Mouse (Mus musculus) forebrain, embryonic 13.5 days (tissue): ENCODE data around the gene Junb. TPM values are rescaled to one million over a fixed set of nuclear protein-coding genes. Genes with fewer than 3 reads are reported as not detected.

Source experiments
- ATAC-seq: fragments of 200-750 bp; cut with Nextera tagmentation; 2 replicates; pipeline ENCODE4 v1.8.0; 2017
- H3K27ac ChIP-seq: fragments of 300-500 bp; sonication (generic); 2 replicates; pipeline ENCODE4 v1.5.1; 2015; ENCODE audit warnings: inconsistent platforms, mild to moderate bottlenecking, moderate library complexity
- H3K27me3 ChIP-seq: fragments of 300-500 bp; sonication (generic); 2 replicates; pipeline ENCODE4 v1.6.1; 2015; ENCODE audit warnings: mild to moderate bottlenecking, inconsistent platforms
- H3K36me3 ChIP-seq: fragments of 300-500 bp; sonication (generic); 2 replicates; pipeline ENCODE4 v1.6.1; 2015; ENCODE audit warnings: mild to moderate bottlenecking, inconsistent platforms; ENCODE audit not compliant: poor library complexity, severe bottlenecking
- H3K4me1 ChIP-seq: fragments of 300-500 bp; sonication (generic); 2 replicates; pipeline ENCODE4 v1.6.1; 2015; ENCODE audit warnings: inconsistent platforms
- H3K4me2 ChIP-seq: fragments of 300-500 bp; sonication (generic); 2 replicates; pipeline ENCODE4 v1.6.1; 2015; ENCODE audit warnings: inconsistent platforms, mild to moderate bottlenecking, moderate library complexity
- H3K4me3 ChIP-seq: fragments of 300-500 bp; sonication (generic); 2 replicates; pipeline ENCODE4 v1.5.1; 2015; ENCODE audit warnings: mild to moderate bottlenecking, inconsistent platforms
- H3K9ac ChIP-seq: fragments of 300-500 bp; sonication (generic); 2 replicates; pipeline ENCODE4 v1.6.1; 2015; ENCODE audit warnings: mild to moderate bottlenecking, inconsistent platforms
- H3K9me3 ChIP-seq: fragments of 300-500 bp; sonication (generic); replicated peaks from 2 replicates; pipeline ENCODE4 v1.6.1; 2016; ENCODE audit warnings: inconsistent platforms
- WGBS: fragments of 180-500 bp; shearing (Covaris S2); methylation state at CpG from one replicate; pipeline ENCODE4 v1.1.7; 2015; 5-methylcytosine and 5-hydroxymethylcytosine counted together
- polyA plus RNA-seq: library from polyadenylated mRNA; unstranded; fragments of >200 nt; fragmentation: Nextera tagmentation; extraction: Ambion mirVana; gene quantifications from 2 replicates; pipeline ENCODE4 v1.2.1, GENCODE M21; 2015

The Junb gene
- polyA plus RNA-seq, 1 experiment from 2014 or later = 4.2 TPM

DNA sequence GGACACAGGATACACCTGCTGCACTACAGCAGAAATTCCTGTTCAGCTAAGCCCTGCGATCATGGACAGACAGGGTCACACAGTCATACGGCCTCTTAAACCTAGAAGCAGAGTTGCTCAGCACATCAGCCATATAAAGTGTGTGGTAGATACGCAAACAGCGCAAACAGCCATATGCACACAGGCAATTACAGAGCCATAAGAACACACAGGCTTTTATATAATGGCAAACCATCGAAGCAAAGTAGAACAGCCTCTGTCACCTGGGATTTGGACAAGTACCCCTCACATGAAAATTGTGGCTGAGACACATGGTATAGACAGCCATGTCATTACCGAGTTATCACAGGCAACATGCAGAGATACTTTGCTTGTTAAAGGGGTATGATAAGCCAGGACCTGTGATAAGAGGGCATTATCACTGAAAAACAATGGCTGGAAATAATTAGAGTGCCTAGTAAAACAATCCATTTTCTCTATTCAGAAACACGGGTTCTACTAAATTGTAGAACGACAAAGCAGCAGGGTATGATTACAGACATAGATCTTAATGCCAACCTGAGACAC, 7.9 kb upstream of the Junb start:
- peaks cover 47% of the 10 kb centered on the region for H3K27me3 ChIP-seq
- H3K4me3 ChIP-seq = peak overlapping the region; percentile 50
- no peaks in the 10 kb centered on the region for H3K36me3 ChIP-seq
- H3K9me3 ChIP-seq = no peaks in the 10 kb centered on the region
- peak overlapping the region; percentile 70 for H3K9ac ChIP-seq
- ATAC-seq = no peak
- H3K27ac ChIP-seq = peak overlapping the region; percentile 59; the same call in 1 of the 2 replicates
- WGBS = 37% methylated on average over 8 of the region's 8 CpGs
- H3K4me1 ChIP-seq = peaks cover 33% of the 10 kb centered on the region
- H3K4me2 ChIP-seq = peak overlapping the region; percentile 98

- WGBS = under 1% methylated on average over 49 of the region's 53 CpGs
- Histone ChIP-seq H3K27ac (peak overlapping the region; percentile 59), H3K9ac (peak overlapping the region; percentile 70), H3K27me3 (peaks cover 51% of the 10 kb centered on the region), H3K4me3 (peak overlapping the region; percentile 50), H3K4me1 (peaks cover 34% of the 10 kb centered on the region), H3K9me3 (no peaks in the 10 kb centered on the region), H3K36me3 (no peaks in the 10 kb centered on the region), H3K4me2 (peak overlapping the region; percentile 98)
- peak; percentile 61 for ATAC-seq
Observed at GRCm38 (mm10) chr8:84985684-84986378, 7.3 kb upstream of the Junb start.

GRCm38 (mm10) chr8:84985049-84985683, 6.6 kb upstream of the Junb start:
- 1% methylated on average over 23 of the region's 23 CpGs for WGBS
- no peak for ATAC-seq
- H3K4me1 ChIP-seq = peaks cover 38% of the 10 kb centered on the region
- peak overlapping the region; percentile 59; the same call in 1 of the 2 replicates for H3K27ac ChIP-seq
- H3K27me3 ChIP-seq = peaks cover 58% of the 10 kb centered on the region
- peak overlapping the region; percentile 50 for H3K4me3 ChIP-seq
- H3K36me3 ChIP-seq = no peaks in the 10 kb centered on the region
- H3K9ac ChIP-seq = peak overlapping the region; percentile 70
- no peaks in the 10 kb centered on the region for H3K9me3 ChIP-seq
- peak overlapping the region; percentile 98 for H3K4me2 ChIP-seq

GRCm38 (mm10) chr8:84984294-84985048, 6.0 kb upstream of the Junb start:
- 0 out of 2 replicates have a peak overlapping the region, but pooled peaks have one; percentile 70 for H3K9ac ChIP-seq
- peak overlapping the region; percentile 98 for H3K4me2 ChIP-seq
- WGBS = 23% methylated on average over 16 of the region's 16 CpGs
- H3K36me3 ChIP-seq = no peaks in the 10 kb centered on the region
- no peaks in the 10 kb centered on the region for H3K9me3 ChIP-seq
- H3K4me3 ChIP-seq = peak overlapping the region; percentile 50; the same call in 1 of the 2 replicates
- H3K4me1 ChIP-seq = peaks cover 44% of the 10 kb centered on the region
- no peak overlapping the region for H3K27ac ChIP-seq
- H3K27me3 ChIP-seq = peaks cover 64% of the 10 kb centered on the region
- no peak for ATAC-seq

DNA sequence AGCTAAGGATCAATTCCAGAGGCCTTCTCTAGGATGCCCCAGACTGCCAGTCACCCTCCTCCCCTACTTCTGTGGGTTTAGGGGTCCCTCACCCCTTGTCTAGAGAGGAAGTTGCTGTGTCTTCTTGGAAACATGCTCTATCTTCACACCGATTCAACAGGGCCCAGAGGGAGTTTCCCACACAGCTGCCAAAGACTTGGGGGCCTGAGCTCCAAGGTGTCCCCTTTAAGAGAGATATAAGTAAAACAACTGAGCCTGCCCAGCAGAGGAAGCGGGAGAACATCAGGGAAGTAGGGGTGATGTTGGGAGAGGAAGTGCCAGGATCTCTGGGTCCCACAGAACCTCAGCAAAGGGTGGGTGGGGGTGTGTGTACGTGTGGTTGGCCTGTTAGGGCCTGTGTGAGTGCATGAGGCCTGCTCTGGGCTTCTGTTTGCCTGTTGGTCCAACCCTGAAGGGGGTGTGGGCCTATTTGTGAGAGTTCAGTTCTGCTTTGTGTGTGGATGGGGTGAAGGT, 4.0 kb upstream of the Junb start:
- no peak for ATAC-seq
- Histone ChIP-seq H3K4me1 (peaks cover 59% of the 10 kb centered on the region), H3K27me3 (peaks cover 76% of the 10 kb centered on the region), H3K4me2 (no peak overlapping the region), H3K4me3 (no peak overlapping the region), H3K36me3 (no peaks in the 10 kb centered on the region), H3K9me3 (no peaks in the 10 kb centered on the region), H3K9ac (no peak overlapping the region), H3K27ac (no peak overlapping the region)
- 64% methylated on average over 3 of the region's 3 CpGs for WGBS

DNA sequence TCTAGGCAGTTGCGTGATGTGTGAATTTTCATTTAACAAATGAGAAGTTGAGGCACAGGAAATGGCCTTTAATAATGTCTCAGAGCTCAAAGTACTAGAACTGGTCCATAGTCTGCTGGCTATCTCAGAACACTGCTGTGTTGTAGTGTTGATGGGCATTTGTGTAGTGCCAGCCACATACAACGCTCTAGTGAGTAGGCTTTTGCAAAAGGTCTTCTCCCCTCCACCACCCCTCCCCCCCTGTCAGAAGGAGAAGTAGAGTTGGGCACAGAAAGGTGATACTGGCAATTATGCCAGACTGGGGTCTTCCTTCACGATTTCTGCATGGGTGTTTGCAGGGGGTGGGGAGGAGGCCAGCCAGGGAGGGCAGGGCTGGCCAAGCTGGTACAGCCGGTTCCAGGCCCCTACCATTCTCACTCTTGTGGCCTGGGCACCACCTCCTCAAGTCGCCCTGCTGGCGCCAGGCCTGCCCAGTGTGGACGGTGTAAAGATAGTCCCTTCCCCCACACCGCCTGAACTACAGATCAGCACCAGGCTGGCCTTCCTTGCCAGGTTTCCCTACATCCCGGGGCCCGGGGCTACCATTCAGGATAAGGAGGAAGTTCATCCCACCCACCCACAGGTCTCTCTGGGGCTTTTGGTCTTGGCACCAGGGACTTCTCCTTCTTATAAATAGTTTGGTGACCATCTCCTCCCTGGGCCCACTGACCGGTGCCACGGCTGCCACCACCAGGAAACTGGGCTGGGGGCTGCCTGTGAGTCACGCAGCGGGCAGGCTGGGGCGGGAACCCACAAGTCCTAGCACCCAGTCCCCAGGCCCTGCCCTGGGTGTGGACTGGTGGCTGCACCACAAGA, 3.4 kb upstream of the Junb start:
- H3K4me3 ChIP-seq = no peak overlapping the region
- H3K27me3 ChIP-seq = peaks cover 76% of the 10 kb centered on the region
- WGBS = 80% methylated on average over 15 of the region's 15 CpGs
- H3K4me1 ChIP-seq = peaks cover 66% of the 10 kb centered on the region
- ATAC-seq = no peak
- no peaks in the 10 kb centered on the region for H3K9me3 ChIP-seq
- no peaks in the 10 kb centered on the region for H3K36me3 ChIP-seq
- no peak overlapping the region for H3K27ac ChIP-seq
- H3K4me2 ChIP-seq = no peak overlapping the region
- H3K9ac ChIP-seq = no peak overlapping the region

DNA sequence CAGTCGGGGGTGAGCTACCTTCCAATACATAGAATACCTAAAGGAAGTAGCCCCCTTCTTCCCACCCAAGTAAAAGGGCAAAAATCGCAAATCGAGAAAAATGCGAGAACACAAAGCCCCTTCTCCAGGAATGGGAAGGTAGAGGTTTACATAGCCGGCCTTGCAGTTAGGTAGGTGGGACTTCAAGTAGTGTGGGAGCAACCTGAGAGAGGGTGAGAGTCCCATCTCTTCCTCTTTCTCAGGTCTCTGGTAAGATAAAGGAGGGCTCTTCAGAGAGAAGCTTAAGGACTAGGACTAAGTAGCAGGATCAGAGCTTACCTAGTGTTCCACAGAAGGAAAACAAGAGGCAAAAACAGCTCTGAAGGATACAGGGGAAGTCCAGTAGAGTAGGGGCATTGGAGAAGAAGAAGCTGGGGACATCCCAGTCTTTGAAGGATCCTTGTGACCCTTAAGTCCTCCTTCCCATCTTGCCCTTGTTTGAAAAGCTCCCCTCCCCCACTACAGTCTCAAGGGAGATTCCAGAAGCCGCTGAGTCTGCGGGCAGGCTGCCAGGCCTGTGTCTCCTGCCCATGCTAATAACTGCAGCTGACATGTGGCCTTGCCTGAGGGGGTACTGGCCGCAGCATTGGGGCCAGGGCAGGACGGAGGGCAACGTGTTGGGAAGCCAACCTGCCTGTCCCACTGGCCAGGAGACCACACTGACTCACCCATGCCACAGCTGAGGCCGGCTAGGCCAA, 2.3 kb upstream of the Junb start:
- Histone ChIP-seq H3K36me3 (no peaks in the 10 kb centered on the region), H3K27me3 (peaks cover 66% of the 10 kb centered on the region), H3K27ac (no peak overlapping the region), H3K9me3 (no peaks in the 10 kb centered on the region), H3K4me2 (peak overlapping the region; percentile 96; the same call in 1 of the 2 replicates), H3K4me1 (peaks cover 69% of the 10 kb centered on the region), H3K9ac (peak overlapping the region; percentile 53; the same call in 1 of the 2 replicates), H3K4me3 (no peak overlapping the region)
- ATAC-seq = no peak
- 33% methylated on average over 11 of the region's 11 CpGs for WGBS

DNA sequence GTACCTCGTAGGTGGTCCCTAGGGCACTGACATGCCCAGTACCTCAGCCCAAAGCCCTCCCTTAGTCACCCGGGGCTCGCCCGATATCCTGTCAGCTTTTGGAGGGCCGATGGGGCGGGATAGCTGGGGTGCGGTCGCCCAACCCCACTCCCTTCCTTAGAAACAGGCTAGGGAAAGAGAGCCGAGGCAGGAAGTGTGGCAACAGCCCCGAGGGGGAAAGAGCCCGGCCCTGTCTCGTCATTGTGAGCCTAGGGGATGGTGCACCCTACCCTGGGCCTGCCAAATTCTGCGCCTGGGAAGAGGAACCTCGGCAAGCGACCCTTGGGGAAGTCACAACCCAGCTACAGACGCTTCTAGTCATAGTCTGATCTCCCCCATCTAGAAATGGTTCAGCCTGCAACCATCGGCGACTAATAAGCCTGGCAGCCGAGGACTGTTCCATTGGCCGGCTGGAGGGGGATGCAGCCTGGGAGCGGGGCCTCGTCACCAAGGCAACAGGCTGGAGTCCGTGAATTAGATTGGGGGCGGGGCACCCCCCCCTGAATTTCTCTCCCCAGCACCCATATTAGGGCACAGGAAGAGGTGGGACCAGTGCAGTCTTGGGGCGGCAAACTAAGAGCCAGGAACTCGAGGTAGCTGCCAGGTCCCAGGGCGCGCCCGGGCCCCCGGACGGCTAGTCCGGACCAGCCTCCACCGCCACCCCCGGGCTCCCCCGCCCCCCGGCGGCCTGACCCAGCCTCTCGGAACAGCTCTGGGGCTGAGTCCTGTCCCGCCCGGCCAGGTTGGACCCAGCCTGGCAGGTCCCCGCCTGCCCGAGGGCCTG, 1.3 kb upstream of the Junb start:
- peak; percentile 34 for ATAC-seq
- under 1% methylated on average over 40 of the region's 42 CpGs for WGBS
- H3K27ac ChIP-seq = peak overlapping the region; percentile 19; the same call in 1 of the 2 replicates
- H3K27me3 ChIP-seq = peaks cover 65% of the 10 kb centered on the region
- peaks cover 6% of the 10 kb centered on the region; the same call in 1 of the 2 replicates for H3K36me3 ChIP-seq
- peak overlapping the region; percentile 96 for H3K4me2 ChIP-seq
- H3K4me3 ChIP-seq = peak overlapping the region; percentile 35
- no peaks in the 10 kb centered on the region for H3K9me3 ChIP-seq
- peak overlapping the region; percentile 53 for H3K9ac ChIP-seq
- peaks cover 69% of the 10 kb centered on the region for H3K4me1 ChIP-seq

DNA sequence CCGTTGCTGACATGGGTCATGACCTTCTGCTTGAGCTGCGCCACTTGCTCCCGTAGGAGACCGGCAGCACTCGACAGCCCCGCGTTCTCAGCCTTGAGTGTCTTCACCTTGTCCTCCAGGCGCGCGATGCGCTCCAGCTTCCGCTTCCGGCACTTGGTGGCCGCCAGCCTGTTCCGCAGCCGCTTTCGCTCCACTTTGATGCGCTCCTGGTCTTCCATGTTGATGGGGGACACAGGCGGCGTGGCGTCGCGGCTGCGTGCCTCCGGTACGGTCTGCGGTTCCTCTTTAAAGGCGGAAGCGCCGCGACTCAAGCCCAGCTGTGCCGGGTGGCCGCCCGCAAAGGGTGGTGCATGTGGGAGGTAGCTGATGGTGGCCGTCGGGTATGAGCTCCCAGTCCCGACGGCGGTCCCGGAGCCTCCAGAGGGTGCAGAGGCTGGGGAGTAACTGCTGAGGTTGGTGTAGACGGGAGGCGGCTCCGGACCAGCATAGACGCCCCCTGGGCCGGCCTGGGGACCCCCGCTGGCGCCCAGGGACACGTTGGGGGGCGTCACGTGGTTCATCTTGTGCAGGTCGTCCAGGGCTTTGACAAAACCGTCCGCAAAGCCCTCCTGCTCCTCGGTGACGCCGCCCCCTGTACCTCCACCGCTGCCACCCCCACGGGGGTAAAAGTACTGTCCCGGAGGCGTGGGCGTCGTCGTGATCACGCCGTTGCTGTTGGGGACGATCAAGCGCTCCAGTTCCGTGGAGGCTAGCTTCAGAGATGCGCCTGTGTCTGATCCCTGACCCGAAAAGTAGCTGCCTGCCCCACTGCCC, 877 bp downstream of the Junb start:
- H3K9me3 ChIP-seq = no peaks in the 10 kb centered on the region
- H3K9ac ChIP-seq = peak overlapping the region; percentile 72
- H3K36me3 ChIP-seq = peaks cover 27% of the 10 kb centered on the region
- peak overlapping the region; percentile 51 for H3K4me3 ChIP-seq
- peak overlapping the region; percentile 96 for H3K4me2 ChIP-seq
- H3K27me3 ChIP-seq = peaks cover 54% of the 10 kb centered on the region
- WGBS = under 1% methylated on average over 70 of the region's 70 CpGs
- H3K27ac ChIP-seq = no peak overlapping the region; the same call in 1 of the 2 replicates
- ATAC-seq = no peak
- H3K4me1 ChIP-seq = peaks cover 71% of the 10 kb centered on the region
